Mouse (Mus musculus): Measurements from ENCODE around the gene Gm10197. TPM values are rescaled to one million over a fixed set of nuclear protein-coding genes. Genes with fewer than 3 reads are reported as not detected.

Gm10197 gene
- polyA plus RNA-seq (2012) = not detected in 2 replicates

DNA sequence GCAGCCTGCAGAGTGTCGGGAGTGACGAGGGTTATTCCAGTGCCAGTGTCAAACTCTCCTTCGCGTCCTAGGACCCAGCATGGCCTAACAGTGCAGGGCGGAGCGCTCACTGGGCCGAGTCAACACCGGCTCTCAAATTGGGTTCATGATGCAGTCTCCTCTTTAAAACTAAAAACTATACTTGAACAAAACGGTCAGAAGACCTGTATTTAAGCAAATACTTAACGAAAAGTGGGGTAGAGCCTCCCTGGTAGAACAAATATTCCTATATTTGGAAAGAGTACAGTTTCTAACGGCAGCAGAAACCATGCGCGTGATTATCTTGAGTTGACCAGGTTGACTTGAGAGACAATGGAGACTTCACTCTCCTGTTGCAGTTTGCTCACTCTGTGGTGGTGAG lies at the start of gene Gm10197:
TSS of gene Gm10197 (minus strand) at position 101 of the 400 bp plus-strand sequence.

DNA sequence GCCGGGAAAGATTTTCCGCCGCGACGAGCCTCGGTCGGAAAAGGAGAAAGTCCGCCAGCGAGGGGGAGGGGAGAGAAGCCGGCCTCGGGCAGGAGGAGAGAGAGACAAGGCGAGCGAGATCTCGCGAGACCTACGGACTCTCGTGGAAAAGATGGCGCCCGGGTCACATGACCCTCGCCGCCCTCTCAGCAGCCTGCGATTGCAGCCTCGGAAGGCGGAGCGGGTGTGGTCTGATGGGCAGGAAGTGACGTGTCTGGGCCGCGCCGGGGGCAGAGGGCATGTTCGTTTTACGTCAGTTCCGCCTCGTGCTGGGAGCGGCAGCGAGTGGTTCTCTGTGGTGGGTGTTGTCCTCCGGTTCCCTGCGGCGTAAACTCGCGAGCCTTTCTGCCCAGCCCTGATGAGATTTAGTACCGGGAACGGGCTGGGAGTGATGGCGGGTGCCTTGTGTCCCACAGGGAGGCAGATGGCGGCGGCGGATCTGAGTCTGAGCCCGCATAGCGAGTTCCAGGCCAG lies 19.0 kb upstream of the Gm10197 start, which contains the start of gene Smndc1:
TSS of gene Smndc1 (minus strand) at position 84 of the 513 bp plus-strand sequence.

Other genes starting within 250 kb of the Gm10197 start
- gene Add3, start 231.3 kb downstream of the Gm10197 start, polyA plus RNA-seq (2012) = 8.0 and 8.3 TPM in 2 replicates
- 55.0 and 64.4 TPM in 2 replicates for gene Mxi1, start 61.2 kb downstream of the Gm10197 start, polyA plus RNA-seq (2012)
- gene Smndc1, start 18.8 kb upstream of the Gm10197 start, polyA plus RNA-seq (2012) = 131 and 158 TPM in 2 replicates
- gene Dusp5, start 157.3 kb upstream of the Gm10197 start, polyA plus RNA-seq (2012) = 35.0 and 42.2 TPM in 2 replicates
- gene Nutf2-ps1, start 217.3 kb upstream of the Gm10197 start, polyA plus RNA-seq (2012) = 151 and 152 TPM in 2 replicates
- gene Smc3, start 228.6 kb upstream of the Gm10197 start, polyA plus RNA-seq (2012) = 30.1 and 38.2 TPM in 2 replicates